Mouse (Mus musculus): Measurements from ENCODE around the gene Iqcf6. TPM values are rescaled to one million over a fixed set of nuclear protein-coding genes. Genes with fewer than 3 reads are reported as not detected.
A peak's percentile ranks its signal among the peaks of the same experiment; 100 is the strongest.

The Iqcf6 gene
- total and polyA plus RNA-seq, 3 experiments: not detected

GRCm38 (mm10) chr9:106675480-106675879 is 49.1 kb downstream of the Iqcf6 start:
- Histone ChIP-seq H3K9me3 (replicated peaks; ENCODE audit: low read length) (no peaks in the 10 kb centered on the region), H3K4me3 (replicated peaks in 1 of 3; ENCODE audit: low read depth in 2 of 3, low read length in 2 of 3, poor library complexity in 1 of 3) (no peak overlapping the region), H3K4me2 (ENCODE audit: insufficient read depth, low read depth, poor library complexity, severe bottlenecking) (no peak overlapping the region), H3K9ac (ENCODE audit: insufficient read depth, low read depth) (no peak overlapping the region), H3K36me3 (replicated peaks in 1 of 2; ENCODE audit: control insufficient read depth in 1 of 2, insufficient read depth in 1 of 2, low read length in 1 of 2) (peaks cover 31 to 91% of the 10 kb centered on the region in 2 experiments), H3K4me1 (ENCODE audit: control insufficient read depth in 1 of 2, insufficient read depth in 2 of 2) (peaks cover 0 to 27% of the 10 kb centered on the region in 2 experiments; a peak in 1 of 4 replicates), H3K27ac (ENCODE audit: insufficient read depth, low read depth) (no peak overlapping the region), H3K79me2 (replicated peaks; ENCODE audit: control insufficient read depth, extremely low read depth, insufficient read depth, poor library complexity, severe bottlenecking) (no peaks in the 10 kb centered on the region), H3K27me3 (replicated peaks) (no peaks in the 10 kb centered on the region)
- in situ Hi-C loops (cut with MboI; ENCODE audit: low pct_ligation_motif_present, low pct_unique_long_range_greater_than_20kb, low sequenced_read_pairs): no loop called here
- dilution Hi-C loops (cut with MboI; ENCODE audit: extremely low pct_ligation_motif_present, extremely low pct_unique_long_range_greater_than_20kb, low sequenced_read_pairs): loop anchor here (25.0 kb wide), 1 partner anchor 112 kb away; the partner anchor contains the start of gene Rad54l2
- TF ChIP-seq ZC3H11A (IDR thresholded peaks at IDR 0.05; ENCODE audit: low read depth, low read length) (no peak), SMC3 (IDR thresholded peaks at IDR 0.05; ENCODE audit: low read depth, low read length) (peak; percentile 78), CTCF (conservative IDR thresholded peaks at IDR 0.05 in 1 of 2, IDR thresholded peaks at IDR 0.05 in 1 of 2; ENCODE audit: low read depth in 2 of 2, low read length in 2 of 2) (peak; percentile 92 to 99), RAD21 (IDR thresholded peaks at IDR 0.05; ENCODE audit: low read depth, low read length) (peak; percentile 97), ELF1 (IDR thresholded peaks at IDR 0.05; ENCODE audit: low read depth, low read length) (no peak), MAX (IDR thresholded peaks at IDR 0.05; ENCODE audit: low read length) (no peak), USF2 (conservative IDR thresholded peaks at IDR 0.05; ENCODE audit: low read depth, low read length) (no peak)
- DNase-seq (ENCODE audit: extremely low read depth): peak; percentile 72

- Histone ChIP-seq H3K79me2 (replicated peaks; ENCODE audit: control insufficient read depth, extremely low read depth, insufficient read depth, poor library complexity, severe bottlenecking) (no peaks in the 10 kb centered on the region), H3K9ac (ENCODE audit: insufficient read depth, low read depth) (no peak overlapping the region), H3K4me2 (ENCODE audit: insufficient read depth, low read depth, poor library complexity, severe bottlenecking) (no peak overlapping the region), H3K4me1 (ENCODE audit: control insufficient read depth in 1 of 2, insufficient read depth in 2 of 2) (peaks cover 0 to 27% of the 10 kb centered on the region in 2 experiments; a peak in 1 of 4 replicates), H3K36me3 (replicated peaks in 1 of 2; ENCODE audit: control insufficient read depth in 1 of 2, insufficient read depth in 1 of 2, low read length in 1 of 2) (peaks cover 31 to 91% of the 10 kb centered on the region in 2 experiments), H3K4me3 (replicated peaks in 1 of 3; ENCODE audit: low read depth in 2 of 3, low read length in 2 of 3, poor library complexity in 1 of 3) (no peak overlapping the region), H3K27ac (ENCODE audit: insufficient read depth, low read depth) (no peak overlapping the region), H3K27me3 (replicated peaks) (no peaks in the 10 kb centered on the region), H3K9me3 (replicated peaks; ENCODE audit: low read length) (no peaks in the 10 kb centered on the region)
- peak; percentile 28 for DNase-seq (ENCODE audit: extremely low read depth)
- dilution Hi-C loops (cut with MboI; ENCODE audit: extremely low pct_ligation_motif_present, extremely low pct_unique_long_range_greater_than_20kb, low sequenced_read_pairs) (loop anchor here (25.0 kb wide), 1 partner anchor 111 kb away; the partner anchor contains the start of gene Rad54l2), in situ Hi-C loops (cut with MboI; ENCODE audit: low pct_ligation_motif_present, low pct_unique_long_range_greater_than_20kb, low sequenced_read_pairs) (no loop called here)
- TF ChIP-seq ZNF384 (IDR thresholded peaks at IDR 0.05; ENCODE audit: low read depth, low read length) (no peak), POLR2A (IDR thresholded peaks at IDR 0.05; ENCODE audit: low read depth, low read length) (no peak), UBTF (IDR thresholded peaks at IDR 0.05; ENCODE audit: low read depth, low read length) (no peak), JUN (IDR thresholded peaks at IDR 0.05; ENCODE audit: insufficient read depth, low read depth, low read length) (no peak), POLR2AphosphoS2 (IDR thresholded peaks at IDR 0.05; ENCODE audit: low read depth, low read length) (no peak), ETS1 (conservative IDR thresholded peaks at IDR 0.05; ENCODE audit: low read depth, low read length) (no peak), ELF1 (IDR thresholded peaks at IDR 0.05; ENCODE audit: low read depth, low read length) (no peak), SIN3A (IDR thresholded peaks at IDR 0.05; ENCODE audit: low read length) (no peak), ZMIZ1 (IDR thresholded peaks at IDR 0.05; ENCODE audit: low read depth, low read length) (no peak), MYC (IDR thresholded peaks at IDR 0.05; ENCODE audit: low read depth, low read length) (no peak), IRF4 (IDR thresholded peaks at IDR 0.05; ENCODE audit: low read depth, low read length) (no peak), MEF2A (IDR thresholded peaks at IDR 0.05; ENCODE audit: borderline replicate concordance, low read depth, low read length) (no peak), HCFC1 (IDR thresholded peaks at IDR 0.05; ENCODE audit: low read depth, low read length) (no peak), RCOR1 (conservative IDR thresholded peaks at IDR 0.05; ENCODE audit: low read depth, low read length) (no peak), E2F4 (IDR thresholded peaks at IDR 0.05; ENCODE audit: insufficient replicate concordance, low read depth, low read length) (no peak), USF1 (IDR thresholded peaks at IDR 0.05; ENCODE audit: low read depth, low read length) (no peak)
These were observed 49.6 kb downstream of the Iqcf6 start for GRCm38 (mm10) chr9:106675965-106676364.

Data from CH12.LX (cell line).